Mouse (Mus musculus) kidney, adult 2 months (tissue): Measurements from ENCODE around the gene Il20ra. TPM values are rescaled to one million over a fixed set of nuclear protein-coding genes. Genes with fewer than 3 reads are reported as not detected.
A peak's percentile ranks its signal among the peaks of the same experiment; 100 is the strongest.
"Not testable (repeated sequence)": the region's sequence is repeated elsewhere in the genome, so short reads cannot be mapped to it uniquely, and the experiment has no call there.

ENCODE experiments used
- DNase-seq: peaks from one replicate; pipeline ENCODE4 v3.0.0; 2021
- H3K27ac ChIP-seq: fragments of 200-500 bp; 2 replicates; pipeline ENCODE4 v1.5.1; 2012; ENCODE audit warnings: low read depth, low read length, control low read depth, inconsistent platforms; ENCODE audit not compliant: insufficient read depth
- H3K27me3 ChIP-seq: fragments of 200-500 bp; replicated peaks from 2 replicates; pipeline ENCODE4 v1.6.1; 2012; ENCODE audit warnings: mild to moderate bottlenecking, moderate library complexity, low read length, inconsistent platforms; ENCODE audit not compliant: control insufficient read depth, insufficient read depth
- H3K36me3 ChIP-seq: fragments of 200-500 bp; 2 replicates; pipeline ENCODE4 v1.6.1; 2012; ENCODE audit warnings: mild to moderate bottlenecking, moderate library complexity, low read length, inconsistent platforms; ENCODE audit not compliant: control insufficient read depth, insufficient read depth
- H3K4me1 ChIP-seq: fragments of 200-500 bp; 2 replicates; pipeline ENCODE4 v1.6.1; 2011; ENCODE audit warnings: low read length; ENCODE audit not compliant: control insufficient read depth, insufficient read depth
- H3K4me3 ChIP-seq: fragments of 200-500 bp; 2 replicates; pipeline ENCODE4 v1.5.1; 2011; ENCODE audit warnings: mild to moderate bottlenecking, low read depth, low read length, control low read depth; ENCODE audit not compliant: insufficient read depth
- CTCF ChIP-seq: fragments of 200-500 bp; conservative IDR thresholded peaks from 2 replicates; pipeline ENCODE4 v1.5.1; 2011; ENCODE audit warnings: low read depth, mild to moderate bottlenecking, control low read depth, low read length, moderate library complexity, mixed read lengths; ENCODE audit not compliant: insufficient read depth, insufficient read length
- POLR2A ChIP-seq: fragments of 200-500 bp; IDR thresholded peaks from one replicate; pipeline ENCODE4 v1.6.1; 2011; ENCODE audit warnings: low read depth, low read length, control low read depth
- WGBS: fragments of 180-500 bp; shearing (Covaris S2); methylation state at CpG from one replicate; pipeline ENCODE4 v1.1.7; 2018; 5-methylcytosine and 5-hydroxymethylcytosine counted together
- polyA plus RNA-seq: library from polyadenylated mRNA; depleted of rRNA; stranded (reverse); fragments of >200 nt; gene quantifications from 2 replicates; pipeline ENCODE4 v1.2.3, GENCODE M21; 2012

Gene Il20ra
- polyA plus RNA-seq, 1 experiment: 0.06 TPM

DNA sequence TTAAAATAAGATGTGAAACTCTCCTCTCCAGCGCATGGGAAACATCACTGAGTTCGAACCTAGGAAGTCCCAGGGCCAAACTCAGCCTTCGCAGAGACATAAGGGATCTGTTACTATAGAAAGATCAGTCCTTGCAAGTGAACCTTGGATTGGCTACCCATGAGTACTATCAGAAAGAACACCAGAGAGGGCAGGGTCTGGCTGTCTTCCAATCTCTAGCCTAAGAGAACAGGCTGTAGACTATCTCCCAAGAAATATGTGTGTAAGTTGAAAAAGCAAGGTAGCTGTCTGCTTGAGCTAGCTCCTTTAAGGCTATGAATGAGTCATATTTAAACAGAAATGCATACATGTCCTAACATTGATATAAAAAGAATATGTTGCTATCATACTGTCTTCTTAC lies 1.4 kb upstream of the Il20ra start:
- no peak for TF ChIP-seq CTCF
- TF ChIP-seq POLR2A: no peak
- Histone ChIP-seq H3K4me3 (no peak overlapping the region), H3K36me3 (no peaks in the 10 kb centered on the region), H3K27me3 (peaks cover 2% of the 10 kb centered on the region; the same call in 1 of the 2 replicates), H3K4me1 (no peaks in the 10 kb centered on the region), H3K27ac (no peak overlapping the region)
- 84% methylated on average over 3 of the region's 3 CpGs for WGBS
- DNase-seq: no peak

GRCm38 (mm10) chr10:19711551-19712171 lies 709 bp upstream of the Il20ra start:
- no peaks in the 10 kb centered on the region for H3K36me3 ChIP-seq
- TF ChIP-seq POLR2A: no peak
- TF ChIP-seq CTCF: peak; percentile 24; the same call in 1 of the 2 replicates
- 40% methylated on average over 7 of the region's 7 CpGs for WGBS
- H3K27me3 ChIP-seq: peaks cover 2% of the 10 kb centered on the region; the same call in 1 of the 2 replicates
- DNase-seq: no peak
- H3K27ac ChIP-seq: no peak overlapping the region
- H3K4me1 ChIP-seq: no peaks in the 10 kb centered on the region
- H3K4me3 ChIP-seq: no peak overlapping the region

GRCm38 (mm10) chr10:19718627-19719026 lies 6.3 kb downstream of the Il20ra start:
- Histone ChIP-seq H3K36me3 (no peaks in the 10 kb centered on the region), H3K27me3 (no peaks in the 10 kb centered on the region), H3K4me3 (no peak overlapping the region), H3K27ac (no peak overlapping the region), H3K4me1 (no peaks in the 10 kb centered on the region)
- no peak for DNase-seq
- no peak for TF ChIP-seq CTCF
- TF ChIP-seq POLR2A: no peak
- WGBS: 79% methylated on average over 3 of the region's 3 CpGs

- Histone ChIP-seq H3K4me1 (no peaks in the 10 kb centered on the region), H3K4me3 (no peak overlapping the region), H3K27ac (no peak overlapping the region), H3K36me3 (no peaks in the 10 kb centered on the region), H3K27me3 (no peaks in the 10 kb centered on the region)
- no peak for TF ChIP-seq CTCF
- no peak for TF ChIP-seq POLR2A
- 64% methylated on average over 3 of the region's 3 CpGs for WGBS
- no peak for DNase-seq
Measured at GRCm38 (mm10) chr10:19722320-19722719, 9.9 kb downstream of the Il20ra start.

DNA sequence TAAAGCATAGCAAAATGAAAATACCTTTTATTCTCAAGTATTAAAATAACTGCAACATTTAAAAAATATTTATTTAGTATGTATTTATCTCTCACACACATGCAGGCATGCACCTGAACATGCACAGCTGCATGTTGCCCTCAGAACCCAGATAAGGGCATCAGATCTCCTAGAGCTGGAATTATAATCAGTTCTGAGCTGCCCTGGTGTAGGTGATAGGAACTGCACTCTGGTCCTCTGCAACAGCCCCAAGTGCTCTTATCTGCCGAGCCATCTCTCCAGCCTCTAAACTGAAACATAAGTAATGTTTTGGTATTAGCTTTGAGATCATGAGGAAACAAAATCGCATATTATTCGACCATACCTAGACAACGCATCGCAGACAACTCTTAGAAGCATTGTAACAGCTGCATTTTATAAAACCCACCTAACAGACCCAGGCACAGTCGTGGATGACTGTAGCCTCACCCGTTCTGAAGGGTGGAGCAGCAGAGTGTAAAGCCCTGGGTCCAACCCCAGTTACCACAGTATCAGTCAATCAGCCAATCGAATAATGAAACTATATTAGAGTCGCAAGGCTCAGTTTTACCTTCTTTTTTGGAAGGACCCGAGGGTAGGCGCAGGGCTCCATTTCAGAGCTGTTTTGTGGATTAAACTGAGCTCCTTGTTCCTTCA lies 11.9 kb downstream of the Il20ra start:
- Histone ChIP-seq H3K36me3 (no peaks in the 10 kb centered on the region), H3K4me3 (no peak overlapping the region), H3K4me1 (no peaks in the 10 kb centered on the region), H3K27ac (no peak overlapping the region), H3K27me3 (no peaks in the 10 kb centered on the region)
- DNase-seq: no peak
- TF ChIP-seq CTCF: no peak
- TF ChIP-seq POLR2A: no peak
- WGBS: 85% methylated on average over 11 of the region's 11 CpGs

DNA sequence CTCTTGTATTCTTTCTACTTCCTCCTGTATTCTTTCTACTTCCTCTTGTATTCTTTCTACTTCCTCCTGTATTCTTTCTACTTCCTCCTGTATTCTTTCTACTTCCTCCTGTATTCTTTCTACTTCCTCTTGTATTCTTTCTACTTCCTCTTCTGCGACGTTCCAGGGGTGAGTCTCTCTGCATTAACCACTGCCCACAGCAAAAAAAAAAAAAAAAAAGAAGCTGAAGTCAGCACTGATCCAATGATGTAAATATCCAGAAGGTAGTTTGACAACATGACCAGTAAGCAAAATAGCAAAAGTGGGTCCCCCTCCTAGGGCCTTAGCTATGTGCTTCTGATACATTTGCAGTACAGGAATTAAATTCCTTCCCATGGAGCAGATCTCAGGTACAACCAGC lies 26.1 kb downstream of the Il20ra start:
- H3K4me3 ChIP-seq, H3K27me3 ChIP-seq, H3K36me3 ChIP-seq, H3K4me1 ChIP-seq, H3K27ac ChIP-seq, DNase-seq: not testable (repeated sequence)
- WGBS: 80% methylated on average over 2 of the region's 2 CpGs

- no peaks in the 10 kb centered on the region for H3K4me1 ChIP-seq
- no peak overlapping the region for H3K4me3 ChIP-seq
- DNase-seq: no peak
- H3K27me3 ChIP-seq: no peaks in the 10 kb centered on the region
- WGBS: 27% methylated on average over 1 of the region's 1 CpGs
- no peaks in the 10 kb centered on the region for H3K36me3 ChIP-seq
- TF ChIP-seq CTCF: no peak
- TF ChIP-seq POLR2A: no peak
- no peak overlapping the region for H3K27ac ChIP-seq
Measured at GRCm38 (mm10) chr10:19745662-19746061, 33.3 kb downstream of the Il20ra start.
